Mouse (Mus musculus) ES-CJ7 (cell line): ENCODE measurements around the gene Ccdc59.

Source experiments
- DNase-seq: peaks from one replicate; pipeline ENCODE4 v3.0.0; 2011; ENCODE audit warnings: low read depth, low spot score

Gene Ccdc59

DNA sequence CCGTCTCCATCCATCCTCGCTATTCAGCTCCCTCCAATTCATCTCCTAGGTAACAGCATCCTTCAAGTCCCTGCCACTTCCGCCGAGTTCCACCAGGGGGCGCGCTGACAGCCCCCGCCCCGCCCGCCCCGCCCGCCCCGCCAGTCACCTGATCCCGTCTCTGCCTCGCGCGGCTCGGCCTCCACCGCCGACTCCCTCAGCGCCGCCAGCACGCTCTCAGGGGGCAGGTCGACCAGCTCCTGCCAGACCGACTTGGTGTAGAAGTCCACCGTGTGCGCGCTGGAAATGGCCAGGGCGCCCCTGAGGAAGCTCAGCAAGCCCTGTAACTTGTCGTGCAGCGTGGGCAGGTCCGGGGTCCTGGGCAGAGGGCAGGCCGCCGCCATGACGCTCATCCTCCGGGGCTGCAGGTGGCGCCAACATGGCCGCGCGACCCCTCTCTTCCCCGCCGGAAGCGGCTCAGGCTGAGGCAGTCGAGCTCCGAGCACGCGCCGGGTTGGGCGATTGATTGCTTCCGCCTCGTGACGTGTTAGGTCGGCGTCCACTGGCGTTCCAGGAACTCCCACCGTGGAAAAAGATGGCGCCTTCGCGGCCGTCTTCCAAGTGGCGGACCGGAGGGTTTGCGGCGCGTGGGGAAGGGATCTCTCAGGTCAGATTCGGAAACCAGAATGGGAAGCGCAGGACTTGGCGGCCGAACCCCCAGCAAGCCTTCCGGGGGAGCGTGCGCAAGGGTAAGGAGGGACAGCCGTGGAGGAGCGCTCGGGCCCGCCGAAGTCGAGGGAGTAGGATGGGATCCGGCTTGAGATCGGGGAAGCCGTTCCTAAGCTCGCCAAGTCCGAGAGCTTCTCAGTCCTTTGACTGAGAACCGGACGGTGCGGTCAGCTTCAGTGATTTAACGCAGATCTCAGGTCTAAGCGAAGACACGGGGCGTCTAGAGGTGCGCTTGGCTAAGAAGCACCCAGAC lies at the start of gene Ccdc59, which contains the start of gene Mettl25:
Gene Ccdc59 (plus strand): TSS at position 140 of the 961 bp plus-strand sequence.
Gene Mettl25 (minus strand): TSS at position 453 of the 961 bp plus-strand sequence.
- peak; percentile 95 for DNase-seq

GRCm38 (mm10) chr10:105793776-105794552 lies 46.9 kb upstream of the Ccdc59 start:
- no peak for DNase-seq

- DNase-seq = no peak
These were observed 43.5 kb upstream of the Ccdc59 start for GRCm38 (mm10) chr10:105797250-105797924.

- DNase-seq = no peak
These were observed 39.7 kb upstream of the Ccdc59 start for GRCm38 (mm10) chr10:105801147-105801546.

DNA sequence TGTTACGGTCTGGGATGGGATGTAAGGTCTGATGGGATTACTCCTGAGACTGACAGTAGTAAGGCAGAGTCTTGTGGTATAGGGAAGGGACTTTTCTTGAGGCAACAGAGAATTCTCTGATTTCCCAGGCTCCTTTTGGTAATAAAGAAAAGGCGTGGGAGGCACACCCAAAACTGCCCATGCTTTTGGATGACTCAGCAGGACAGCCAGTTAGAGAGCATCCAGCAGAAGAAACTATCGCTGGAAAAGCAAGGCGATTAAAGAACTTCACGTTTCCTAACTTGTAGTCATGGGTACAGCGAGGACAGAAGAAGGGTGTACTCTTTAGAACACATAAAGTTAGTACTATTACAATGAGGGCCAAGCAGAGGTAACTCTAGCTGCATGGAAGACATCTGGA lies 38.7 kb upstream of the Ccdc59 start:
- DNase-seq = no peak

GRCm38 (mm10) chr10:105803461-105803860 lies 37.4 kb upstream of the Ccdc59 start:
- no peak for DNase-seq

DNA sequence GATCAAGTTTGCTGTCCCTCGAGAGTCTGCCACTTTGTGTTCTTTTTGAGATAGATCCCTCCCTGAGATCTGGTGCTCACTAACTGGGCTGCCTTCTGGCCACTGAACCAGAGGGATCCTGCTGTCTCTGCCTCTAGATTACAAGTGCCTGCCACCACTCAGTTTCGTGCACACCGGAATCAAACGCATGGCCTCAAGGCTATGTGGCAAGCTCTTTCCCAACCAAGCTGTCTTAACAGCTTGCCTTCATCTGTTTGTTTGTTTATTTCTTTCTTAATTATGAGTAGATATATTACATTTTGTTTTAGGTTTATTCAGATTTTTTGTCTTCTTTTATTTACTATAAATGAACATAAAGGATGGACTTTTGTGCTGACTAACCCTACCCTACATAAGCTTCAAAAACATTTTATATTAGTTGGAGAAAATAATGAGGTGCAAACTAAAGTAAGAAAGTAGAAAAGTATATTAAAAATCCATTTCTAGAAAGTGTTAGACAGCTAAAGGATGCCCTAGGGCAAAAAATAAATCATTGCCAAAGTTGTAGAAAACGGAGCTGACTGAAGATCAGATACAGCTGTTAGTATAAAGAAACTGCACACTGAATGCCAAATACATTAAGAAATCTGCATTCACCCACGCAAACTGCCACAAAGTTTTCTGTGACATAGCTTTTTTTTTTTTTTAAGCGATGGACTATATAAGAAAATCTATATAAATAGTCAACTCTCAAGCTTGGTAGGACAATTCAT lies 34.4 kb upstream of the Ccdc59 start:
- DNase-seq = no peak

- DNase-seq = peak; percentile 79
These were observed 6.1 kb upstream of the Ccdc59 start for GRCm38 (mm10) chr10:105834627-105835228.

GRCm38 (mm10) chr10:105842574-105842973 lies 1.7 kb downstream of the Ccdc59 start:
- peak; percentile 64 for DNase-seq

- no peak for DNase-seq
These were observed 9.4 kb downstream of the Ccdc59 start for GRCm38 (mm10) chr10:105850286-105850685.

DNA sequence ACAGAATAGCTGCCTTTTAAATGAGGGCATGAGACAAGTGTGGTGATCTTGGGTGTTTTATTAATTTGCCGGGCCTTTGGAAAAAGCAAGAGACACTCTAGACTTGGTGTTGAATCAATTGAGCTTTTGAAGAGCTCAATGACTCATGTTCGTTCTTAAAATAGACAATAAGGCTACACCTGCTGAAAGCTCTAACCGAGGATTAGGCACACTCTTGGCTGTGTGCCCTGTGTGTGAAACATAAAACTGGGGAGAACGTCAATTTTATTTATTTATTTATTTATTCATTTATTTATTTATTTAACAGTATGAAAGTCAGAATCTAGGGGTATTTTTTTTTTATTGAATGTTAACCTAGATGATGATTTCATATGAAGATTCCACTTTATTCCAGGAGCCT lies 10.3 kb downstream of the Ccdc59 start:
- no peak for DNase-seq

GRCm38 (mm10) chr10:105867312-105867711 lies 26.4 kb downstream of the Ccdc59 start:
- no peak for DNase-seq
